In the genomic region with DNA sequence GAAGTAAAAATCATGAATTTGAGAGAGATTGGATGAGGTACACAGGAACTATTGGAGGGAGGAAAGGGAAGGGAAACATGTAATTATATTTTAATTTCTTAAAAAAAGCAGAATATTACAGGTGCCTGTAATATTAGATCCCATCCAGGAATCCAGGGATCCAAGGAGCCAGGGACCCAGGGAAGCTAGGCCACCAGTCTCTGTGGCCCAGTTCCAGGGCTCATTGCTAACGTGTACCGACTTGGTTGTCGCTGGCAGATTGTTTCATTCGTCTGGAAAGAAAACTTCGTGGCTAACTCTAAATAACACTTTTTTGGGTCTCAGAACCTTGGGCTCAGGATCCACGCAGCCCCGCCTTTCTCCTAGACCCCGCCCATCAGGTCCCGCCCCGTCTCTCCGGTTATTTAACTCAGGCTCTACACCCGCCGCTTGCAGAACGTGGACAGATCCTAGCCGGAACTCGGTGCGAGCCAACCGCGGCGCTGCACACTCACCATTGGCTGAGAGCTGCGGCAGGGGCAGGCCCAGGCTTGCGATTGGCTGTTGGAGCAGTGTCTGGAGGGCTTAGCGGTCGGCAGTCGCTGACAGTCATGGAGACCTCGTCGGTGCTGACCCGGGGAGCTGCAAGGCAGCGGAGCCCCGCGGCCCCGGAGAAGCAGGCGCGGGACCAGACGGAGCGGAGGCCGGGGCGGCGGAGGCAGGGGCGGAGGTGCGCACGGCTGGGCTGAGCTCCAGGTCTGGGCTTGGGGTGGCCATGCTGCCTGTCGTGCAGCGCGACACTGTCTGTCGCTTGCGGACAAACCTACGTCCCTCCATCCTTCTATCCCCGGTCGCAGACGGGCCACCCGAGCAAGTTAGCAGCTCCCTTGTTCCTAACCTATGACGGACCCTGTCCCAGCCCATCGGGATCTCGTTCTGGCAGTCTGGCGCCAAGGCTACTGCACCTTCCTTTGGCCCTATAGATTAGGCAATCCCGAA, we compare ENCODE assay signal across 8 mouse cellular contexts. TPM values are rescaled to one million over a fixed set of nuclear protein-coding genes. Genes with fewer than 3 reads are reported as not detected.
A peak's percentile ranks its signal among the peaks of the same experiment; 100 is the strongest.
DNase-seq lines count a peak whose midpoint lies in the region; ATAC-seq lines count a peak whose summit lies in the region.

A gene (plus strand): TSS at position 434 of the 978 bp plus-strand sequence.

- H3K4me3 ChIP-seq in brown adipose tissue, adult 24 weeks (ENCODE audit: insufficient read depth, low read depth, low read length) = peak within 1 kb of the TSS; percentile 82
- peak within 1 kb of the TSS; percentile 78 for H3K4me3 ChIP-seq in heart, embryonic 13.5 days
- peak within 1 kb of the TSS; percentile 76 for H3K4me3 ChIP-seq in liver, embryonic 12.5 days
- peak within 1 kb of the TSS; percentile 71 for H3K4me3 ChIP-seq in stomach, embryonic 15.5 days (replicated peaks)

- peak; percentile 95 for DNase-seq in CD4-positive, CD25-positive, alpha-beta regulatory T cell, adult 2 months (ENCODE audit: low read depth, low spot score)
- DNase-seq in fat pad, adult 2 months (ENCODE audit: extremely low read depth, low read depth, low spot score) = peak; percentile 50
- DNase-seq in kidney, postnatal 10 days = peak; percentile 97
- peak; percentile 91 for DNase-seq in natural killer cell, adult 2 months (ENCODE audit: low spot score in 2 of 2)

- H3K9ac ChIP-seq in heart, embryonic 13.5 days = peak within 1 kb of the TSS; percentile 89
- peak within 1 kb of the TSS; percentile 81 for H3K9ac ChIP-seq in liver, embryonic 12.5 days
- peak within 1 kb of the TSS; percentile 70 for H3K9ac ChIP-seq in stomach, embryonic 15.5 days

- no peaks in the 10 kb centered on the region for H3K27me3 ChIP-seq in heart, embryonic 13.5 days (replicated peaks)
- H3K27me3 ChIP-seq in liver, embryonic 12.5 days (replicated peaks) = no peaks in the 10 kb centered on the region
- no peaks in the 10 kb centered on the region for H3K27me3 ChIP-seq in stomach, embryonic 15.5 days (replicated peaks)

- 1% methylated on average over 57 of the region's 57 CpGs for WGBS in heart, embryonic 13.5 days
- 1% methylated on average over 57 of the region's 57 CpGs for WGBS in liver, embryonic 12.5 days (ENCODE audit: insufficient replicate concordance)
- WGBS in stomach, embryonic 15.5 days = 2% methylated on average over 57 of the region's 57 CpGs

- H3K4me1 ChIP-seq in brown adipose tissue, adult 24 weeks (ENCODE audit: control insufficient read depth, insufficient read depth, insufficient read length, low read length) = peaks cover 5% of the 10 kb centered on the region; the same call in 1 of the 2 replicates
- H3K4me1 ChIP-seq in heart, embryonic 13.5 days = peaks cover 10% of the 10 kb centered on the region
- peaks cover 46% of the 10 kb centered on the region for H3K4me1 ChIP-seq in liver, embryonic 12.5 days
- H3K4me1 ChIP-seq in stomach, embryonic 15.5 days = peaks cover 12% of the 10 kb centered on the region

- H3K36me3 ChIP-seq in heart, embryonic 13.5 days = peaks cover 3% of the 10 kb centered on the region
- peaks cover 24% of the 10 kb centered on the region for H3K36me3 ChIP-seq in liver, embryonic 12.5 days
- H3K36me3 ChIP-seq in stomach, embryonic 15.5 days = peaks cover 5% of the 10 kb centered on the region; the same call in 1 of the 2 replicates

- H3K4me2 ChIP-seq in heart, embryonic 13.5 days = peak within 1 kb of the TSS; percentile 90
- peak within 1 kb of the TSS; percentile 94 for H3K4me2 ChIP-seq in liver, embryonic 12.5 days
- H3K4me2 ChIP-seq in stomach, embryonic 15.5 days = peak within 1 kb of the TSS; percentile 83

- ATAC-seq in heart, embryonic 13.5 days (ENCODE audit: extremely low read depth, insufficient number of reproducible peaks, low FRiP score, low TSS enrichment) = peak; percentile 94
- ATAC-seq in liver, embryonic 12.5 days = peak; percentile 99
- ATAC-seq in stomach, embryonic 15.5 days (ENCODE audit: insufficient read depth, low FRiP score, low read depth) = peak; percentile 99

- H3K27ac ChIP-seq in brown adipose tissue, adult 24 weeks (replicated peaks; ENCODE audit: low read depth, low read length) = peak within 1 kb of the TSS; percentile 29; the same call in 1 of the 2 replicates
- peak within 1 kb of the TSS; percentile 51; the same call in 1 of the 2 replicates for H3K27ac ChIP-seq in heart, embryonic 13.5 days (replicated peaks)
- H3K27ac ChIP-seq in liver, embryonic 12.5 days = peak within 1 kb of the TSS; percentile 70
- peak within 1 kb of the TSS; percentile 46; the same call in 1 of the 2 replicates for H3K27ac ChIP-seq in stomach, embryonic 15.5 days

- H3K9me3 ChIP-seq in heart, embryonic 13.5 days = no peaks in the 10 kb centered on the region
- no peaks in the 10 kb centered on the region for H3K9me3 ChIP-seq in liver, embryonic 12.5 days (replicated peaks)
- H3K9me3 ChIP-seq in stomach, embryonic 15.5 days = no peaks in the 10 kb centered on the region

RNA-seq across cellular contexts. Expression of the gene that starts here (rescaled TPM):
- polyA plus RNA-seq in brown adipose tissue, adult 24 weeks (2012; ENCODE audit: insufficient read depth, insufficient read length, missing spikeins) = 4.1 and 8.7 TPM in 2 replicates
- 4.4 and 5.0 TPM in 2 replicates for polyA plus RNA-seq in heart, embryonic 13.5 days (2015; fragmentation: Nextera tagmentation; extraction: Ambion mirVana)
- polyA plus RNA-seq in liver, embryonic 12.5 days (2016; fragmentation: Nextera tagmentation; extraction: Ambion mirVana) = 11.7 and 12.6 TPM in 2 replicates
- polyA plus RNA-seq in stomach, embryonic 15.5 days (2015; fragmentation: Nextera tagmentation; extraction: Ambion mirVana) = 10.1 and 11.5 TPM in 2 replicates

Comparison
In these comparisons a context has a peak if more than half of its experiments do, and no peak if none do; other contexts are left out.
1. Peak in every context shown above with its lines: DNase-seq, ATAC-seq, H3K4me3 ChIP-seq and H3K27ac ChIP-seq.